Mouse (Mus musculus) spleen, adult 12 weeks (tissue): Measurements from ENCODE around the gene Glrp1.
A peak's percentile ranks its signal among the peaks of the same experiment; 100 is the strongest.

Experiments
- DNase-seq: peaks from one replicate; pipeline ENCODE4 v3.0.0; 2022; ENCODE audit warnings: low spot score

The Glrp1 gene

GRCm38 (mm10) chr1:88492415-88492814 lies 17.5 kb downstream of the Glrp1 start:
- no peak for DNase-seq

GRCm38 (mm10) chr1:88491617-88492378 lies 18.1 kb downstream of the Glrp1 start:
- peak; percentile 34 for DNase-seq

- no peak for DNase-seq
These were observed 19.7 kb downstream of the Glrp1 start for GRCm38 (mm10) chr1:88490164-88490563.

GRCm38 (mm10) chr1:88488957-88489356 lies 20.9 kb downstream of the Glrp1 start:
- DNase-seq: no peak

- no peak for DNase-seq
These were observed 23.5 kb downstream of the Glrp1 start for GRCm38 (mm10) chr1:88486336-88486735.

- DNase-seq: no peak
These were observed 25.8 kb downstream of the Glrp1 start for GRCm38 (mm10) chr1:88484059-88484458.

GRCm38 (mm10) chr1:88482142-88483099 lies 27.4 kb downstream of the Glrp1 start:
- DNase-seq: peak; percentile 11

- DNase-seq: no peak
These were observed 29.3 kb downstream of the Glrp1 start for GRCm38 (mm10) chr1:88480594-88480993.

- DNase-seq: no peak
These were observed 31.7 kb downstream of the Glrp1 start for GRCm38 (mm10) chr1:88478205-88478604.

GRCm38 (mm10) chr1:88476554-88477085 lies 33.2 kb downstream of the Glrp1 start:
- DNase-seq: no peak

GRCm38 (mm10) chr1:88475502-88475953 lies 34.3 kb downstream of the Glrp1 start:
- DNase-seq: no peak

- no peak for DNase-seq
These were observed 35.3 kb downstream of the Glrp1 start for GRCm38 (mm10) chr1:88474598-88474997.

- no peak for DNase-seq
These were observed 36.0 kb downstream of the Glrp1 start for GRCm38 (mm10) chr1:88473899-88474298.

- DNase-seq: no peak
These were observed 37.6 kb downstream of the Glrp1 start for GRCm38 (mm10) chr1:88472258-88472657.

GRCm38 (mm10) chr1:88469746-88470145 lies 40.1 kb downstream of the Glrp1 start:
- no peak for DNase-seq

- no peak for DNase-seq
These were observed 41.5 kb downstream of the Glrp1 start for GRCm38 (mm10) chr1:88468335-88468734.

- DNase-seq: no peak
These were observed 42.0 kb downstream of the Glrp1 start for GRCm38 (mm10) chr1:88467866-88468265.

GRCm38 (mm10) chr1:88466325-88467064 lies 43.4 kb downstream of the Glrp1 start:
- no peak for DNase-seq

GRCm38 (mm10) chr1:88465722-88466121 lies 44.1 kb downstream of the Glrp1 start:
- no peak for DNase-seq

- DNase-seq: no peak
These were observed 45.6 kb downstream of the Glrp1 start for GRCm38 (mm10) chr1:88464109-88464905.

GRCm38 (mm10) chr1:88463241-88463640 lies 46.6 kb downstream of the Glrp1 start:
- no peak for DNase-seq
